ENCODE assay signal across 9 mouse cellular contexts in the genomic region with DNA sequence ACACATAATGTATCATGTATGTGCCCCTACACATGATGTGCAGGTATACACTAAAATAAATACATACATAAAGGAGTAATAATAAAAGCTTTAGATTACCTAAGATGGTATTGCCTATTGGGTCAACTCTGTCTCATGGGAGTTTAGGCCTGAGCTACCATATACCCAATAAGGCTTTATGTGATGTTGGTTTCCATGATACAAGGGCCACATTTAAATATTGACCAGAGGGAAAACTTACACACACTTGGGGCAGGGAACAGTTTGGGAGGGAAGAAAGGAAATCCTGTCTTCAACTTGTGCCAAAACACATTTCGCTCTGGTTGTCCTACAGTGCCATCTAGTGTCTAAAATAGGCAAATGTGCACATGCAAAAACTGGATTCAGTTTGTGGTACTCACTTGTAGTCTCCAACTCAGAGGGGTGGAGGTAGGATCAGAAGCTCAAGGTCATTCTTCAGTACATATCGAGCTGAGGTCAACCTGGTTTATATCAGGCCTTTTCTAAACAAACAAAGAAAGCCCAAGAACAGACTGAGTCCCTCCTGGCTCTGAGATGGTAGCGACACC. TPM values are rescaled to one million over a fixed set of nuclear protein-coding genes. Genes with fewer than 3 reads are reported as not detected.
DNase-seq lines count a peak whose midpoint lies in the region; ATAC-seq lines count a peak whose summit lies in the region.
"Had no signal": no experiment of that assay in that cellular context is flagged by ENCODE, and none has a peak within 500 bp of the region (broad histone marks: within the 10 kb centered on the region; RNA-seq: fewer than 3 reads in every experiment).

No protein-coding gene starts in this region.

- H3K9me3 ChIP-seq in hindbrain, embryonic 11.5 days (ENCODE audit: control insufficient read depth, low read length), result no peaks in the 10 kb centered on the region
- no peaks in the 10 kb centered on the region for H3K9me3 ChIP-seq in hindbrain, embryonic 13.5 days
- H3K9me3 ChIP-seq: embryonic facial prominence, embryonic 15.5 days had no signal

- no peak for ATAC-seq in hindbrain, embryonic 11.5 days (ENCODE audit: low FRiP score)
- ATAC-seq in hindbrain, embryonic 13.5 days (ENCODE audit: low FRiP score), result no peak
- peak; percentile 74; the same call in 1 of the 2 replicates for ATAC-seq in megakaryocyte-erythroid progenitor cell, adult 5-6 weeks (replicated peaks; ENCODE audit: low FRiP score, low TSS enrichment, poor library complexity, severe bottlenecking)

- no peak overlapping the region for H3K9ac ChIP-seq in hindbrain, embryonic 11.5 days (ENCODE audit: low read depth, low read length)
- no peak overlapping the region for H3K9ac ChIP-seq in hindbrain, embryonic 13.5 days
- H3K9ac ChIP-seq: embryonic facial prominence, embryonic 15.5 days had no signal

- H3K27me3 ChIP-seq in hindbrain, embryonic 11.5 days (ENCODE audit: control insufficient read depth, insufficient read depth, low read length), result no peaks in the 10 kb centered on the region
- peaks cover 11% of the 10 kb centered on the region; the same call in 1 of the 2 replicates for H3K27me3 ChIP-seq in hindbrain, embryonic 13.5 days
- H3K27me3 ChIP-seq: embryonic facial prominence, embryonic 15.5 days had no signal

- WGBS in hindbrain, embryonic 11.5 days, result 40% methylated on average over 3 of the region's 3 CpGs
- WGBS in hindbrain, embryonic 13.5 days, result 46% methylated on average over 3 of the region's 3 CpGs

- H3K36me3 ChIP-seq in hindbrain, embryonic 11.5 days (ENCODE audit: control insufficient read depth, insufficient read depth, low read length), result no peaks in the 10 kb centered on the region
- H3K36me3 ChIP-seq in hindbrain, embryonic 13.5 days, result no peaks in the 10 kb centered on the region
- H3K36me3 ChIP-seq: embryonic facial prominence, embryonic 15.5 days had no signal

- H3K27ac ChIP-seq in hindbrain, embryonic 11.5 days (ENCODE audit: low read depth, low read length), result no peak overlapping the region
- H3K27ac ChIP-seq in hindbrain, embryonic 13.5 days, result no peak overlapping the region
- H3K27ac ChIP-seq: embryonic facial prominence, embryonic 15.5 days had no signal

- no peak overlapping the region for H3K4me2 ChIP-seq in hindbrain, embryonic 11.5 days (replicated peaks; ENCODE audit: low read depth, low read length)
- no peak overlapping the region for H3K4me2 ChIP-seq in hindbrain, embryonic 13.5 days
- H3K4me2 ChIP-seq: embryonic facial prominence, embryonic 15.5 days had no signal

- no peaks in the 10 kb centered on the region for H3K4me1 ChIP-seq in hindbrain, embryonic 11.5 days (replicated peaks; ENCODE audit: control insufficient read depth, insufficient read depth, low read length)
- H3K4me1 ChIP-seq in hindbrain, embryonic 13.5 days (replicated peaks), result no peaks in the 10 kb centered on the region
- H3K4me1 ChIP-seq: embryonic facial prominence, embryonic 15.5 days had no signal

- H3K4me3 ChIP-seq in hindbrain, embryonic 11.5 days (ENCODE audit: low read depth, low read length), result no peak overlapping the region
- H3K4me3 ChIP-seq in hindbrain, embryonic 13.5 days, result no peak overlapping the region
- H3K4me3 ChIP-seq: embryonic facial prominence, embryonic 15.5 days had no signal

- DNase-seq in hindbrain, embryonic 11.5 days (ENCODE audit: low spot score), result peak; percentile 65
- peak; percentile 61 for DNase-seq in CD4-positive, CD25-positive, alpha-beta regulatory T cell, adult 2 months (ENCODE audit: low read depth, low spot score)
- peak; percentile 1 to 8 for DNase-seq in adrenal gland, postnatal 36 days
- peak; percentile 12 for DNase-seq in fibroblast of lung, adult 2 months (ENCODE audit: low read depth)
- DNase-seq in kidney, postnatal 14 days, result peak; percentile 45
- no peak for DNase-seq in ovary, adult 18-20 months (ENCODE audit: low spot score)

RNA-seq across cellular contexts. Expression of a gene that starts 38.8 kb away (rescaled TPM):
- 3.3 and 4.8 TPM in 2 replicates for polyA plus RNA-seq in hindbrain, embryonic 11.5 days (2014; fragmentation: Nextera tagmentation; extraction: Ambion mirVana)
- polyA plus RNA-seq in hindbrain, embryonic 13.5 days (2015; fragmentation: Nextera tagmentation; extraction: Ambion mirVana), result 3.5 TPM in 2 replicates
- total RNA-seq in adrenal gland, postnatal 36 days (2021), result 10 to 100 TPM; 17.5 to 24.1 TPM
- 1.6 and 2.2 TPM in 2 replicates for total RNA-seq in megakaryocyte-erythroid progenitor cell, adult 5-6 weeks (2014; fragmentation: Nextera tagmentation)
- total RNA-seq in megakaryocyte-erythroid progenitor cell, adult 5-6 weeks (2017), result 0.66 and 1.6 TPM in 2 replicates

Comparison
In these comparisons a context has a peak if more than half of its experiments do, and no peak if none do; other contexts are left out.
1. RNA of a gene that starts 38.8 kb away (total RNA-seq): 17.5 to 24.1 TPM in adrenal gland, postnatal 36 days; 0.66 to 2.2 TPM in megakaryocyte-erythroid progenitor cell, adult 5-6 weeks; every median in the first group is over 4 times any median in the second.